Mouse (Mus musculus) gonadal fat pad, adult 2 months (tissue): Measurements from ENCODE around the gene Use1. TPM values are rescaled to one million over a fixed set of nuclear protein-coding genes. Genes with fewer than 3 reads are reported as not detected.

Source experiments
- DNase-seq: peaks from one replicate; pipeline ENCODE4 v3.0.0-alpha.2; 2012; ENCODE audit warnings: low read depth
- polyA plus RNA-seq: library from polyadenylated mRNA; depleted of rRNA; stranded (reverse); fragments of >200 nt; gene quantifications from 2 replicates; pipeline ENCODE4 v1.2.3, GENCODE M21; 2012

The Use1 gene
- polyA plus RNA-seq, 1 experiment, result 172 TPM

DNA sequence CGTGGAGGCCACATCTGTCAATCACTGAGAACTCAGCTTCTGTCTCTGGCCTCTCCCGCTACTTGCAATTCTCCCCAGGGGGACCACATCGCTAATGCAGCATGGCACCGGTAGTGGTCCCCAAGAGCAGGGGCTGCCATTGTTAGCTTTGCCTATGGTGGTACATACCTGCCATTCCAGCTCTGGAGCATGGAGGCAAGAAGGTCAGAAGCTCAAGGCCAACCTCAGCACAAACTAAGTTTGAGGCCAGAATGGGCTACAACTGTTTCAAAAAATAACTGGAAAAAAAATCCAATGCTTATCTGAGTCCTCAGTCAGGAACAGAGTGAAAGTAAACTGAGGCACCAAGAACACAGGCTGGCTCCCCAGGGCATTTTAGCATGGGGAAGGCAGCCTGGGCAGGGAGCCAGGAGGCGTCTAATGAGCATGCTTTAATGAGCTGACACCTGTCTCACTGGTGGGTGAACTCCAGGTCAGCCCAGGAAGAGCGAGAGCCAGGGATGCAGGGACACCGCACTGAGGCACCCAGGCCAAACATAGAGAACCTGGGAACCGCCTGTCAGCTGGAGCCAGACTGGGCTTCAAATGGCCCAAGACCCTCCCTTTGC, 9.9 kb downstream of the Use1 start:
- DNase-seq, result no peak

DNA sequence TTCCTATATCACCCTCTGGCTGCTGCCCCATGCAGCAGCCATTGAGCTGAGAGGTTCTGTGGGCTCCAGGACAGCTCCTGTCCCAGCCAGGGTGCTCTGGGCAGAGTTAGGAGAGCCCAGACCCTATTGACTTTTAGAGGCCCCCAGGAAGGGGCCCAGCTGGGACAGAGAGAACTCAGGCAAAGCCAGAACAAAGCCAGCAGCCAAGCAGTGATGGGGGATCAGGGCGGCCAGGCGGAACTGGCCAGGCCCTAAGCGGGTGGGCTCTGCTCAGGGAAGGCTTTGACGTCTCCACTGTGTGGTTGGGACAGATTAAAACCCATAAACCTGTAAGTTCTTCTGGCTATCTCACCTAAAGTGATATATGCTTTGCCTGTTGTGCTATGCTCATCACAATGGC, 12.4 kb downstream of the Use1 start:
- no peak for DNase-seq

- DNase-seq, result no peak
Measured at GRCm38 (mm10) chr8:71379512-71380075, 12.9 kb downstream of the Use1 start.

- no peak for DNase-seq
Measured at GRCm38 (mm10) chr8:71380178-71381171, 13.8 kb downstream of the Use1 start.

GRCm38 (mm10) chr8:71381421-71381970, 14.8 kb downstream of the Use1 start, which contains the start of gene Nr2f6:
Gene Nr2f6, minus strand, starts transcription at chr8:71381960.
- no peak for DNase-seq

- no peak for DNase-seq
Measured at GRCm38 (mm10) chr8:71381971-71382961, 15.6 kb downstream of the Use1 start.

- no peak for DNase-seq
Measured at GRCm38 (mm10) chr8:71383396-71383795, 16.7 kb downstream of the Use1 start.

DNA sequence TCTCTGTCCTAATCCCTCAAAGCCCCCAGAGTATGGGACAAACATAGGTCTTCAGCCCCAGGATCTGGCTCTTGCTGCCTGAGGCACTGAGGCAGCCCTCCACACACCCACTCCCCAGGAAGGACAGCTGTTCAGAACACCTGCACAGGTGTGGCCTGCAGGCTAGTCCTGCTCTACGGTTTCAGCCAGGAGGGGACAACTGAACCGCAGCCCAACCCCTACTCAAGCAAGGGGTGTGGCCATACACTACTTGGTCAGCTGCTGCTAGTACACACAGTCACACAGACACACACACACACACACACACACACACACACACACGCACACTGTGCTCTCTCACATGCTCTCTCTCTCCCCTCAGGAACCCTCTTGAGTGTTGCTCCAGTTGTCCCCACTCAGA, 17.2 kb downstream of the Use1 start:
- DNase-seq, result no peak

DNA sequence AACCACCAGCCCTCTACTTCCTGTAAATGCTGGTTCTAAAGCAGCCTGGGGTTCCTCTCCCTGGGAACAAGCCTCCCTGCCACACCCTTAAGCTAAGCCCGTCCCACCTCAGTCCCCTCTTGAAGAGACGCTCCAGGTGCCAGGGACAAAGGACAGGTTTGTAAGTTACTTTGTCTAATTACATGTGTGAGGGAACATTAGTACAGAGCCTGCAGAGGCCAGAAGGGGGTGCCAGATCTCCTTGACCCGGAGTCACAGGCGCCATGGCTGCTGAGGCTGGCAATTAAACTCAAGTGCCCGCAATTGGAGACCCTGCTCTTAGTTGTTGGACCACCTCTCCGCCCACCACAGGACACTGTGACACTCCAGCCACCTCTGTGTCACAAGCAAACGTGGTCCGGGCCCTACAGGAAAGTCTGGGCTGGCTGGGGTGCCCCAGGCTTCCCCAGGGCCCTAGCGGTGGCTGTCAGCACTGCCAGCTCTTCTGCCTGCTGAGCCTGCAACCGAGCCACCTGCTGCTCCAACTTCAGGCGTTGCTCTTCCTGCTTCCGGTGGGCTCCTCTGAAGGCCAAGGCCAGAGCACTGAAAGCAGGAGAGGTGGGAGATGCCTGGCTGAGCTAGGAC, 18.7 kb downstream of the Use1 start:
- no peak for DNase-seq

GRCm38 (mm10) chr8:71388267-71388666, 21.6 kb downstream of the Use1 start:
- DNase-seq, result no peak

- DNase-seq, result no peak
Measured at GRCm38 (mm10) chr8:71391696-71392095, 25.0 kb downstream of the Use1 start.

- DNase-seq, result no peak
Measured at GRCm38 (mm10) chr8:71392391-71392790, 25.7 kb downstream of the Use1 start.

- DNase-seq, result no peak
Measured at GRCm38 (mm10) chr8:71392871-71393270, 26.2 kb downstream of the Use1 start.

GRCm38 (mm10) chr8:71394481-71394880, 27.8 kb downstream of the Use1 start:
- no peak for DNase-seq

GRCm38 (mm10) chr8:71395071-71395470, 28.4 kb downstream of the Use1 start:
- no peak for DNase-seq

DNA sequence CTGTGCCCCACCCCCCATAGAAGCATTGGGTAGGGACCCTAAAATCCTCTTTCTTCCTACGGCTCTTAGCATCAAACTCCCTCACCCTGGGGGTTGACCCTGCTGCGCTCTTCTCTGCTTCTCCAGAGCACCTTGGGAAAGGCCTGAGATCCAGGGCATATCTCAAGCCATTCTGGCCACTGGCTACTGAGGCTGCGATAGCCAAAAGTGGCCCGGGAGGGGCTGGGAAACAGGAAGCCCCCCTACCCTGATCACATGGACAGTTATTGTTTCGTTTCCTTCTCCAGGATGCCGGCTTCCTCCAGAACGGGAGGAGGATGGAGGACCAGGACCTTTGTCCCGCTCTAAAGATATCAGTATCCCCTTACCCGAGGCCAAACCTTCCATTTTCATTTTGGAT, 29.0 kb downstream of the Use1 start, which contains the start of gene Ushbp1:
Gene Ushbp1 (minus strand): TSS at position 174 of the 400 bp plus-strand sequence.
- DNase-seq, result no peak

- peak; percentile 81 for DNase-seq
Measured at GRCm38 (mm10) chr8:71396639-71397305, 30.1 kb downstream of the Use1 start, which contains the start of gene Babam1. Gene Babam1, plus strand, starts transcription at chr8:71396861.

GRCm38 (mm10) chr8:71397701-71398100, 31.1 kb downstream of the Use1 start:
- DNase-seq, result no peak

GRCm38 (mm10) chr8:71400826-71401225, 34.2 kb downstream of the Use1 start:
- no peak for DNase-seq

DNA sequence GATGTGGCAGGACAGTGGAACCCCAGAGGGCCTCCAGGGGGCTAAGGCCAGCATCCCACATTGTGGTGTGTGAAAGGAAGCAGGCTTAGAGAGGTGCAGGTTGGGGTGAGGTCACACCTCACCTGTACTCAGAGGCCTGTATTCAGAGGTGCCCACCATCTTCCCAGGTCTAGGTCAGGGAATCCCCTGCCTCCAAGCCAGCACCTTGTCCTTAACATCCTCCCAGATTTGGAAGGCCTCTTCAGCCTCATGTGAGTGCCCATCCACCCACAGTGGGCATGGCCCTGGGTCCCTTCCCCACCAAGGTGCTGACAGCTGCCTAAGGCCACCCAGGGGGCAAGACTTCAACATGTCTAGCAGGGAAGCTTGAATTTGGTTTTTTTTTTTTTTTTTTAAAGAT, 34.8 kb downstream of the Use1 start:
- no peak for DNase-seq
